Mouse (Mus musculus): ENCODE data around the gene Rgs6.

DNA sequence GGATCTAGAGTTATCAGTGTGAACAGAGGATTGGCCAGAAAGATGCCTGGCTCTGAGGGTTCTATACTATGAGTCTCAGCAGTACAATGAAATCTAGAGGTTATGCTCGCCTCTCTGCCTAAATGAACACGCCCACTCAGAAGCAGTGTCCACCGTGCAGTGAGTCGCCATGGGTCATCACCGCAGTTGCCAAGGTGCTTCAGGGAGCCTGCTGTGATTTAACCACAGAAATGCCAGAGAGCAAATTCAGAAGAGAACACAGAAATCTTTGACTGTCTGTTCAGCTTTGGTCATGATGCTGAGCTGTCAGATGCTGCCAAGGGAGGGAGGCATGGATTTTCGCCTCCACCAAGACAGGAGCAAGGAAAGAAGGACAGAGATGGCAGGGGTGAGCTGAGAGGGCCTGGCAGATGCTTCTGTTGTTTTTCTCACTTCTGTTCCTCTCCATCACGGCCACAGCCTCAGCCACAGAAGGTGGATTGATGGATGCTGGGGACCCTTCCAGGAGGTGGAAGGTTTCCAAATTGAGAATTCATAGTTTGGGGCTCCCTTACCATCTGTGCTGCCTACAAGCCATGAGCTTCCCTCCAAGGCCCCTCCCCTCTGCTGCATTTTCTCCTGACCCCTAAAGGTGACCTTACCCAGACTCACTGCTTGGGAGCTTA, 445.2 kb downstream of the Rgs6 start:
- TF ChIP-seq CTCF (IDR thresholded peaks at IDR 0.05; ENCODE audit: low read depth) (no peak), EP300 (IDR thresholded peaks at IDR 0.05; ENCODE audit: low read depth) (no peak)

Measured in liver, embryonic 14.5 days (tissue).